Mouse (Mus musculus): Measurements from ENCODE around the gene Csrnp3.

DNA sequence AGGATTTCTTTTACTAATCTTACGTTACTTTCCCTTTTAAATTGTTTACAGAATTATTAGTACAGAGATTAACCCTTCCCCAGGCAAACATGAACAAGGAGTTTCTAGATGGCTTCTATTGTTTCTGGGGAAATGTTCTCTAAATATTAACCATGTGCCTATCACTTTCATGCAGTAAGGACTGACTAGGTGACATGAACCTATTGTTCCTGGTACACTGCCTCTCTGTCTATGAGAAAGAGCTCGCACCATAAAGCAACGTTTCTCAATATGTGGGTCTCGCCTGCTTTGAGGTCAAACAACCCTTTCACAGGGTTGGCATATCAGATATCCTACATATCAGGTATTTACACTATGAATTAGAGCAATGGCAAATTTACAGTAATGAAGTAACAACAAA, 96.8 kb downstream of the Csrnp3 start:
- TF ChIP-seq CTCF (conservative IDR thresholded peaks at IDR 0.05; ENCODE audit: insufficient read depth, insufficient read length, low read depth, low read length) (no peak), POLR2A (IDR thresholded peaks at IDR 0.05; ENCODE audit: low read depth, low read length) (no peak)
